Mouse (Mus musculus) small intestine, adult 2 months (tissue): ENCODE results near the gene Cdh23.

ENCODE experiments used
- CTCF ChIP-seq: fragments of 200-500 bp; IDR thresholded peaks from 2 replicates; pipeline ENCODE4 v1.5.1; 2012; ENCODE audit warnings: low read depth, mild to moderate bottlenecking, control low read depth, inconsistent platforms, low read length, moderate library complexity, mixed read lengths; ENCODE audit not compliant: insufficient replicate concordance, insufficient read length; ENCODE audit errors: extremely low read depth
- POLR2A ChIP-seq: fragments of 200-500 bp; IDR thresholded peaks from 2 replicates; pipeline ENCODE4 v1.6.1; 2012; ENCODE audit warnings: low read depth, mild to moderate bottlenecking, control low read depth, inconsistent platforms, low read length, moderate library complexity

DNA sequence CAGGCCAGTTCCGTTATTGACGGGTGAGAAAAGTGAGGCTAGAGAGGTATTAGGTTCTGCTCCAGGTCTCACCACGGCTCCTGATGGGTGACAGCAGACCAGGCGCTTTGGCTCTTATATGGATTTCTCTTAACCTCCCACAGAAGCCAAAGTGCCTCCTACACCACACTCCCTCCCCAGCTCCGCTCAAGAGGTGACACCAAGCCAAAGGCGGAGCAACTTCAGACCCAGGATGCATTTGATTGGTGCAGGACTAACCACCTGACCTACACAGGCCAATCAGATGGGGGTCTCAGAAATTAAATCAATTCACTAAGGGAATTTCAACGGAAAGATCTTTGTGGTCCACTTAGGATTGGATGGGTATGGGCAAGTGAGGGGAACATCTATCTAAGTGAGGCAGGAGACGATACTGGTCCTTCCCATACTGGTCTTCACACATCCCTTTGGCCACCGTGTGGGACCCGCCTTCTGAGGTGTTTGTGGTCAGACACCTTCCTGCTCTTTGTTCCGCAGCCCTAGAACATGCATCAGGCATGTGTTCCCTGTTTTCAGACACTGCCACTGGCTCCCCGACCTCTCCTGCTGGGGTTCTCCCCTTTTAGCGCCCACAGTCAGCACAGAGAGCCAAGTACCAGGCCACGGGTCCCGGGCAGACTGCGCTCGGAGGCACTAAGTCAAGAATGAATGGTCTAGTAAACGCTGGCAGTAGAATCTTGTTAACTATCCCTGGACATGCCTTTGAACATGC is 157.0 kb downstream of the Cdh23 start:
- no peak for TF ChIP-seq CTCF
- no peak for TF ChIP-seq POLR2A
